Mouse (Mus musculus) brain, adult 2 months (tissue): ENCODE results near the gene Gm49711.
"Not testable (repeated sequence)": the region's sequence is repeated elsewhere in the genome, so short reads cannot be mapped to it uniquely, and the experiment has no call there.

Experiments
- DNase-seq: peaks from one replicate; pipeline ENCODE4 v3.0.0; 2011; ENCODE audit warnings: low read depth, low spot score

Gene Gm49711

GRCm38 (mm10) chr16:92062832-92063231, 4.7 kb downstream of the Gm49711 start:
- no peak for DNase-seq

- DNase-seq: no peak
These were observed 6.7 kb downstream of the Gm49711 start for GRCm38 (mm10) chr16:92064801-92065200.

- DNase-seq: peak; percentile 61
These were observed 12.2 kb downstream of the Gm49711 start for GRCm38 (mm10) chr16:92070338-92070737.

GRCm38 (mm10) chr16:92076797-92077196, 18.7 kb downstream of the Gm49711 start:
- no peak for DNase-seq

GRCm38 (mm10) chr16:92083771-92084453, 25.8 kb downstream of the Gm49711 start:
- peak; percentile 53 for DNase-seq

- DNase-seq: no peak
These were observed 31.1 kb downstream of the Gm49711 start for GRCm38 (mm10) chr16:92089225-92089624.

GRCm38 (mm10) chr16:92091876-92092275, 33.8 kb downstream of the Gm49711 start:
- no peak for DNase-seq

- peak; percentile 44 for DNase-seq
These were observed 40.4 kb downstream of the Gm49711 start for GRCm38 (mm10) chr16:92098351-92099051.

- DNase-seq: no peak
These were observed 41.5 kb downstream of the Gm49711 start for GRCm38 (mm10) chr16:92099598-92099997.

GRCm38 (mm10) chr16:92100111-92100510, 42.0 kb downstream of the Gm49711 start:
- peak; percentile 86 for DNase-seq

GRCm38 (mm10) chr16:92102115-92102514, 44.0 kb downstream of the Gm49711 start:
- peak; percentile 66 for DNase-seq

- not testable (repeated sequence) for DNase-seq
These were observed 44.8 kb downstream of the Gm49711 start for GRCm38 (mm10) chr16:92102931-92103330.

- DNase-seq: peak; percentile 77
These were observed 45.6 kb downstream of the Gm49711 start for GRCm38 (mm10) chr16:92103572-92104331.

GRCm38 (mm10) chr16:92104332-92104590, 46.1 kb downstream of the Gm49711 start:
- DNase-seq: no peak

GRCm38 (mm10) chr16:92104951-92105350, 46.8 kb downstream of the Gm49711 start:
- DNase-seq: peak; percentile 61

- no peak for DNase-seq
These were observed 47.5 kb downstream of the Gm49711 start for GRCm38 (mm10) chr16:92105631-92106030.

- DNase-seq: no peak
These were observed 49.2 kb downstream of the Gm49711 start for GRCm38 (mm10) chr16:92107346-92107745.

- peak; percentile 70 for DNase-seq
These were observed 56.7 kb downstream of the Gm49711 start for GRCm38 (mm10) chr16:92114706-92115241.

GRCm38 (mm10) chr16:92115611-92116421, 57.7 kb downstream of the Gm49711 start:
- DNase-seq: peak; percentile 88

GRCm38 (mm10) chr16:92117337-92118209, 59.5 kb downstream of the Gm49711 start:
- DNase-seq: peak; percentile 50
